Mouse (Mus musculus): ENCODE data around the gene Myo1a. TPM values are rescaled to one million over a fixed set of nuclear protein-coding genes. Genes with fewer than 3 reads are reported as not detected.
"Not testable (repeated sequence)": the region's sequence is repeated elsewhere in the genome, so short reads cannot be mapped to it uniquely, and the experiment has no call there.

Myo1a gene
- total RNA-seq, 2 experiments from 2014 or later, result 1.2 to 1.4 TPM

- intact Hi-C loops (cut with DNase I), result no loop called here
- no peak within 1 kb of the TSS for H3K27ac ChIP-seq
- no peak for DNase-seq (ENCODE audit: extremely low spot score in 1 of 2, low spot score in 2 of 2)
- H3K4me3 ChIP-seq, result no peak within 1 kb of the TSS; the same call in 1 of the 2 replicates
- TF ChIP-seq CTCF (IDR thresholded peaks at IDR 0.05), result no peak
Observed at GRCm38 (mm10) chr10:127751548-127751947, 46.6 kb downstream of the Myo1a start, which contains the start of gene Gpr182. TSS of gene Gpr182 (minus strand) at chr10:127751732.

- no peak overlapping the region for H3K27ac ChIP-seq
- DNase-seq (ENCODE audit: extremely low spot score in 1 of 2, low spot score in 2 of 2), result no peak
- intact Hi-C loops (cut with DNase I), result no loop called here
- no peak overlapping the region for H3K4me3 ChIP-seq
- TF ChIP-seq CTCF (IDR thresholded peaks at IDR 0.05), result no peak
Observed at GRCm38 (mm10) chr10:127754566-127755166, 49.7 kb downstream of the Myo1a start.

- intact Hi-C loops (cut with DNase I), result no loop called here
- Histone ChIP-seq H3K27ac (no peak overlapping the region), H3K4me3 (no peak overlapping the region)
- no peak for TF ChIP-seq CTCF (IDR thresholded peaks at IDR 0.05)
- DNase-seq (ENCODE audit: extremely low spot score in 1 of 2, low spot score in 2 of 2), result no peak
Observed at GRCm38 (mm10) chr10:127755246-127755645, 50.3 kb downstream of the Myo1a start.

GRCm38 (mm10) chr10:127755770-127756468, 50.9 kb downstream of the Myo1a start:
- Histone ChIP-seq H3K27ac (no peak overlapping the region), H3K4me3 (no peak overlapping the region)
- TF ChIP-seq CTCF (IDR thresholded peaks at IDR 0.05), result no peak
- no peak for DNase-seq (ENCODE audit: extremely low spot score in 1 of 2, low spot score in 2 of 2)
- intact Hi-C loops (cut with DNase I), result no loop called here

- DNase-seq (ENCODE audit: extremely low spot score in 1 of 2, low spot score in 2 of 2), result no peak
- no peak for TF ChIP-seq CTCF (IDR thresholded peaks at IDR 0.05)
Observed at GRCm38 (mm10) chr10:127759181-127760110, 54.5 kb downstream of the Myo1a start, which contains the start of the genes Rdh1 and Rdh16f1. TSS of gene Rdh1 (plus strand) at chr10:127759721. TSS of gene Rdh16f1 (plus strand) at chr10:127759787.

GRCm38 (mm10) chr10:127762926-127763325, 58.0 kb downstream of the Myo1a start:
- H3K27ac ChIP-seq; DNase-seq (ENCODE audit: extremely low spot score in 1 of 2, low spot score in 2 of 2); H3K4me3 ChIP-seq; intact Hi-C loops (cut with DNase I): not testable (repeated sequence)

More at GRCm38 (mm10) chr10:127759181-127760110, 54.5 kb downstream of the Myo1a start, which contains the start of the genes Rdh1 and Rdh16f1:
- H3K4me3 ChIP-seq, result no peak within 1 kb of the TSS
- H3K27ac ChIP-seq, result no peak within 1 kb of the TSS
- intact Hi-C loops (cut with DNase I), result no loop called here

- intact Hi-C loops (cut with DNase I), result no loop called here
- no peak for TF ChIP-seq CTCF (IDR thresholded peaks at IDR 0.05)
- H3K27ac ChIP-seq, result no peak overlapping the region
- H3K4me3 ChIP-seq, result no peak overlapping the region
- DNase-seq (ENCODE audit: extremely low spot score in 1 of 2, low spot score in 2 of 2), result no peak
Observed at GRCm38 (mm10) chr10:127763914-127764680, 59.1 kb downstream of the Myo1a start.

- no peak for TF ChIP-seq CTCF (IDR thresholded peaks at IDR 0.05)
- intact Hi-C loops (cut with DNase I), result no loop called here
- H3K27ac ChIP-seq, result no peak overlapping the region
Observed at GRCm38 (mm10) chr10:127766564-127766963, 61.6 kb downstream of the Myo1a start.

More at GRCm38 (mm10) chr10:127766564-127766963, 61.6 kb downstream of the Myo1a start:
- H3K4me3 ChIP-seq, result no peak overlapping the region
- DNase-seq (ENCODE audit: extremely low spot score in 1 of 2, low spot score in 2 of 2), result no peak

Other genes with a start within 250 kb of the Myo1a start
- 1 to 10 TPM; 2.6 to 9.9 TPM for gene Stac3, start 203.5 kb upstream of the Myo1a start, total RNA-seq (2021)
- gene Ndufa4l2, start 190.2 kb upstream of the Myo1a start, total RNA-seq (2021), result 1 to 10 TPM; 4.2 to 5.6 TPM
- 10 to 100 TPM; 24.1 to 26.0 TPM for gene Shmt2, start 182.7 kb upstream of the Myo1a start, total RNA-seq (2021)
- 1 to 10 TPM; 5.4 to 5.5 TPM for gene Nxph4, start 170.6 kb upstream of the Myo1a start, total RNA-seq (2021)
- 100 to 1,000 TPM; 341 to 357 TPM for gene Lrp1, start 84.0 kb upstream of the Myo1a start, total RNA-seq (2021)
- 10 to 100 TPM; 11.4 to 12.9 TPM for gene Stat6, start 62.2 kb upstream of the Myo1a start, total RNA-seq (2021)
- gene Nemp1, start 38.3 kb upstream of the Myo1a start, total RNA-seq (2021), result 1 to 10 TPM; 4.1 to 4.7 TPM
- 10 to 100 TPM; 44.9 to 67.4 TPM for gene Nab2, start 36.6 kb upstream of the Myo1a start, total RNA-seq (2021)
- gene Tac2, start 19.3 kb downstream of the Myo1a start, total RNA-seq (2021), result 10 to 100 TPM; 13.9 to 14.9 TPM
- gene Zbtb39, start 34.4 kb downstream of the Myo1a start, total RNA-seq (2021), result 10 to 100 TPM in 1 of 2 experiments, 1 to 10 TPM in 1; 9.8 to 10.3 TPM
- gene Gpr182, start 46.6 kb downstream of the Myo1a start, total RNA-seq (2021), result 1 to 10 TPM; 1.5 to 2.8 TPM
- gene Rdh1, start 54.6 kb downstream of the Myo1a start, total RNA-seq (2021), result under 1 TPM; 0.23 to 0.28 TPM
- not detected for gene Rdh16f1, start 54.6 kb downstream of the Myo1a start, total RNA-seq (2021)
- under 1 TPM; 0.54 to 0.58 TPM for gene Rdh9, start 71.2 kb downstream of the Myo1a start, total RNA-seq (2021)
- under 1 TPM; 0.20 to 0.28 TPM for gene Rdh16, start 96.0 kb downstream of the Myo1a start, total RNA-seq (2021)
- not detected for gene Rdh19, start 144.8 kb downstream of the Myo1a start, total RNA-seq (2021)
- gene Rdh16f2, start 161.3 kb downstream of the Myo1a start, total RNA-seq (2021), result not detected
- not detected for gene Rdh7, start 183.6 kb downstream of the Myo1a start, total RNA-seq (2021)
- gene Sdr9c7, start 193.3 kb downstream of the Myo1a start, total RNA-seq (2021), result not detected